ENCODE assay signal across 15 mouse cellular contexts in genomic region chr14:15978329-15978728, GRCm38 (mm10).
A peak's percentile ranks its signal among the peaks of the same experiment; 100 is the strongest.
DNase-seq lines count a peak whose midpoint lies in the region; ATAC-seq and TF ChIP-seq lines count a peak whose summit lies in the region.
"Had no signal": no experiment of that assay in that cellular context is flagged by ENCODE, and none has a peak within 500 bp of the region (broad histone marks: within the 10 kb centered on the region; RNA-seq: fewer than 3 reads in every experiment).

No protein-coding gene starts in this region.

- WGBS in hindbrain, embryonic 11.5 days, result 13% methylated on average over 1 of the region's 1 CpGs
- WGBS in heart, adult 2 months, result 17% methylated on average over 1 of the region's 1 CpGs

- intact Hi-C loops in heart, adult 2 months (cut with DNase I), result no loop called here

- H3K9me3 ChIP-seq in hindbrain, embryonic 11.5 days (ENCODE audit: control insufficient read depth, low read length), result no peaks in the 10 kb centered on the region

- H3K27me3 ChIP-seq in hindbrain, embryonic 11.5 days (ENCODE audit: control insufficient read depth, insufficient read depth, low read length), result no peaks in the 10 kb centered on the region
- H3K27me3 ChIP-seq in heart, adult 2 months (ENCODE audit: control insufficient read depth, insufficient read depth, low read length), result no peaks in the 10 kb centered on the region

- no peak overlapping the region for H3K9ac ChIP-seq in hindbrain, embryonic 11.5 days (ENCODE audit: low read depth, low read length)
- H3K9ac ChIP-seq in heart, adult 2 months (ENCODE audit: low read depth, low read length), result no peak overlapping the region
- H3K9ac ChIP-seq: liver, embryonic 14.5 days had no signal

- TF ChIP-seq CTCF in heart, adult 2 months (IDR thresholded peaks at IDR 0.05), result no peak

- peak; percentile 7 to 10 for DNase-seq in spleen, postnatal 36 days (ENCODE audit: low spot score in 2 of 2)
- DNase-seq in spleen, postnatal 4 days (ENCODE audit: low spot score in 2 of 2), result no peak
- peak; percentile 6 for DNase-seq in embryo, embryonic 9.5 days (ENCODE audit: extremely low spot score)
- peak; percentile 54 for DNase-seq in hindbrain, embryonic 11.5 days (ENCODE audit: low spot score)
- DNase-seq in retina, postnatal 1 day, result peak; percentile 60
- no peak for DNase-seq in heart, adult 2 months
- DNase-seq in left cerebral cortex, adult 18-20 months (ENCODE audit: low spot score in 2 of 2), result no peak
- DNase-seq in adrenal gland, adult 8-10 months, result no peak
- DNase-seq: cerebellum, adult 9-10 months; gastrocnemius, postnatal 25 days; lung, postnatal 36 days; right cerebral cortex, postnatal 14 days had no signal

- H3K27ac ChIP-seq in hindbrain, embryonic 11.5 days (ENCODE audit: low read depth, low read length), result no peak overlapping the region
- H3K27ac ChIP-seq in heart, adult 2 months, result no peak overlapping the region
- H3K27ac ChIP-seq: liver, embryonic 14.5 days had no signal

- no peak overlapping the region for H3K4me2 ChIP-seq in hindbrain, embryonic 11.5 days (replicated peaks; ENCODE audit: low read depth, low read length)

- no peaks in the 10 kb centered on the region for H3K36me3 ChIP-seq in hindbrain, embryonic 11.5 days (ENCODE audit: control insufficient read depth, insufficient read depth, low read length)
- H3K36me3 ChIP-seq in heart, adult 2 months (ENCODE audit: control insufficient read depth, insufficient read depth, low read length), result no peaks in the 10 kb centered on the region

- TF ChIP-seq POLR2A in heart, adult 2 months (IDR thresholded peaks at IDR 0.05; ENCODE audit: insufficient read depth, low read depth, low read length), result no peak

- H3K4me1 ChIP-seq in hindbrain, embryonic 11.5 days (replicated peaks; ENCODE audit: control insufficient read depth, insufficient read depth, low read length), result no peaks in the 10 kb centered on the region
- no peaks in the 10 kb centered on the region for H3K4me1 ChIP-seq in heart, adult 2 months (ENCODE audit: control insufficient read depth, insufficient read depth, low read length)

- no peak for TF ChIP-seq EP300 in heart, adult 2 months (IDR thresholded peaks at IDR 0.05; ENCODE audit: insufficient read depth, low read depth, low read length)

- H3K4me3 ChIP-seq in hindbrain, embryonic 11.5 days (ENCODE audit: low read depth, low read length), result no peak overlapping the region
- H3K4me3 ChIP-seq in heart, adult 2 months, result no peak overlapping the region
- H3K4me3 ChIP-seq: erythroblast, embryonic 14.5 days had no signal

- no peaks in the 10 kb centered on the region for H3K79me2 ChIP-seq in heart, adult 2 months (replicated peaks; ENCODE audit: control insufficient read depth, insufficient read depth, low read length)

- ATAC-seq in hindbrain, embryonic 11.5 days (ENCODE audit: low FRiP score), result peak; percentile 93
- ATAC-seq: intestine, postnatal 0 days had no signal

Comparison
In these comparisons a context has a peak if more than half of its experiments do, and no peak if none do; other contexts are left out.
1. DNase-seq: peak in spleen, postnatal 36 days (2 of 2), embryo, embryonic 9.5 days (single experiment), hindbrain, embryonic 11.5 days (single experiment) and retina, postnatal 1 day (single experiment); none in spleen, postnatal 4 days (0 of 2), heart, adult 2 months (0 of 2), left cerebral cortex, adult 18-20 months (0 of 2) and adrenal gland, adult 8-10 months (single experiment).